Mouse (Mus musculus) E14TG2a.4 (cell line): ENCODE results near the gene Tulp4.
"Not testable (repeated sequence)": the region's sequence is repeated elsewhere in the genome, so short reads cannot be mapped to it uniquely, and the experiment has no call there.

ENCODE experiments used
- CTCF ChIP-seq: conservative IDR thresholded peaks from 2 replicates; pipeline ENCODE4 v1.5.1; 2014; ENCODE audit warnings: low read length
- NANOG ChIP-seq: IDR thresholded peaks from 2 replicates; pipeline ENCODE4 v1.6.1; 2014; ENCODE audit warnings: borderline replicate concordance, low read length, mixed read lengths
- POU5F1 ChIP-seq: IDR thresholded peaks from 2 replicates; pipeline ENCODE4 v1.6.1; 2014; ENCODE audit warnings: low read length, borderline replicate concordance

- TF ChIP-seq CTCF, NANOG, POU5F1: not testable (repeated sequence)
Observed at GRCm38 (mm10) chr17:6256400-6257069, 150.3 kb downstream of the Tulp4 start, which contains the start of gene Tmem181a.
